Mouse (Mus musculus): ENCODE data around the gene Ilf2.

Gene Ilf2

DNA sequence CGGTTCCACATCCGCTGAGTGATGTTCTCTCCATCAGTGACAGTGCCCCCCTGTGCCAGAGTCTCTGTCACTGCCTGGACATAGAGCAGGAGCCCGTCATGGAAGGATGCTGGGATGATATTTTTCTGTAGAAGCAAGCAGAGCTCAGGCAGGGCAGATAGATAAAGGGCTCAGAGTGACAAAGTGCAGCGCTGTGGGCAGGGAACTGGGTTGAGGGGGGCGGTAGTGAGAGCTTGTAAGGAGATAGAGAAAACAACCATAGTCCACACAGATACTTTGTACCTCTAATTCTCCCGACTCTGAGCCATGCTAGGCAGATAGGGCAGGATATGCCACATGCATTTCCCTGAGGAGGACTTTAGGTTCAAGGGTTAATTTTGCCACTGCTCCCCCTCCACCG, 13.3 kb upstream of the Ilf2 start:
- in situ Hi-C loops (cut with MboI) = no loop called here

GRCm38 (mm10) chr3:90464552-90465080, 11.3 kb upstream of the Ilf2 start:
- in situ Hi-C loops (cut with MboI) = no loop called here

DNA sequence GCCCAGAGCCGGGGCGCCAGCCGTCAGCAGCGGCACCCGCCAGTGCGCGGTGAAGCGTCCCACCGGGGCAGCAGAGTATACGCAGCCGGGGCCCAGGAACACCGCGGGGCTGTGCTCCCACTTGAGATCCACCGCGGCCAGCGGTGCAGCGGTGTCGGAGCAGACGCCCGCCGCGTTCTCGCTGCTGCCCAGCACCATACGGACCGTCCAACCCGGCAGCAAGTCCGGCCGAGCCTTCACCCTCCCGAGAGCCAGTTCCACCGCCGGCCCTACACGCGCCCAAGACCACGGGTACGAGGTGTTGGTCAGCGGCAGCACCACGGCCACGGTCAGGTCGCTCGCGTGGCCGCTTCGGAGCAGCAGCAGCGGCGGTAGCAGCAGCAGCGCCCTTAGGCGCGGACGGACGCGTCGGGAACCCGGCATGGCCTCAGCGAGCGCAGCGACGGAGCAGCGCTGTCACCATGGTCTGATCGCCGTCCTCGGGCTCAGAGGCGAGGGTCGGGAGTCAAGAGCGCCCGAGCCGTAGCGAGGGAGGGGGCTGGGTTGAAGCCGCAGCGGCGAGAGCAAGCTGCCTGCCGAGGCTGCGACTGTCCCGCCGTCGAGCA, 10.7 kb upstream of the Ilf2 start:
- in situ Hi-C loops (cut with MboI) = no loop called here

DNA sequence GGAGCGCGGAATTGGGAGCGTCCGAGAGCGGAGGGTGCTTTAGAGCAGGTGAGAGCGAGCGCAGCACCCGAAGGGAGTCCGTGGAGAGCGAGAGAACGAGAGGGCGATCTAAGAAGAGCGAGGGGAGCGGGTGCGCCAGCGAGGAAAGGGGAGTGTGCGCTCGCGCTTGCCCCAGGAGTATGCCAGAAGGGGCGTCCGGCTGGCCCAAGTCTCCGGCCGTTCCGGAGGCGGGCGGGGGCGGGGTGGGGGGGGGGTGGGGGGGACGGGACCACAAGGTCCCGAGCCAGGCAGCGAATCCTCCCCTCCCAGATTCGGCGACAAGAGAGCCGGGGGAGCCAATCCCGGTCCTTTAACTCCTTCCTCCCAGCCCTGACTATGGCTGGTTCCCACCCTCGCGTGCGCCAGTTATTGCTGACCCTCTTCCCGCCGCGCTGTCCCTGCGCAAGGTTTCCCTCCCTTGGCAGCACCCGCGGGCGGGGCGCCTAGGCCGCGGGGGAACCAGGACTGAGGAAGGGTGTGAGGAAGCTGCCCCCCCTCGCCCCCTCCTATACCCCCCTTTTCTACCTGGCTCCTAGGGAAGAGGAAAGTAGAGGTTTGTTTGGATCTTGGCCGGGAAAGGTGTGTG, 10.1 kb upstream of the Ilf2 start, which contains the start of gene Npr1:
TSS of gene Npr1 (minus strand) at position 181 of the 625 bp plus-strand sequence.
- in situ Hi-C loops (cut with MboI) = no loop called here

DNA sequence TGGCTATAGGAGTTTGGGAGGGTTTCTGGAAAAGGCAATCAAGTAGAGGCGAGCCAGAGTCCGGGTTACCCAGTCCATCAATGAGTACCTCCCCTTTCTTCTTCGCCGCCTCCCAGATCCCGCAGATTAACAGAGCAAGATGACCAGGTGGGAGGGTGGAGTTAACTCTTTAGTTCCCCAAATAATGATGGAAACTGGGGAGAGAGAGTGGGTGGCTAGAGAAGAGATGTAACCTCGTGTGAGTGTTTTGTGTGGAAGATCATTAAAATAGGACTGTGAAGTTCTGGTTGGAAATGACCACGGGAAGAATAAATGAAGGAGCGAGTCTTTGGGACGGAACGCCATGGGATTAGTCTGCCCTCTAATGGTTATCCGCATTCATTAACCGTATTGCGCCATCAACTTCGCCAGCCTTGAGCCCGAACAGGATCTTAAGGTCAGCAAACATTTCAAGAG, 9.6 kb upstream of the Ilf2 start:
- in situ Hi-C loops (cut with MboI) = no loop called here

- in situ Hi-C loops (cut with MboI) = no loop called here
Measured at GRCm38 (mm10) chr3:90467618-90468300, 8.2 kb upstream of the Ilf2 start.

DNA sequence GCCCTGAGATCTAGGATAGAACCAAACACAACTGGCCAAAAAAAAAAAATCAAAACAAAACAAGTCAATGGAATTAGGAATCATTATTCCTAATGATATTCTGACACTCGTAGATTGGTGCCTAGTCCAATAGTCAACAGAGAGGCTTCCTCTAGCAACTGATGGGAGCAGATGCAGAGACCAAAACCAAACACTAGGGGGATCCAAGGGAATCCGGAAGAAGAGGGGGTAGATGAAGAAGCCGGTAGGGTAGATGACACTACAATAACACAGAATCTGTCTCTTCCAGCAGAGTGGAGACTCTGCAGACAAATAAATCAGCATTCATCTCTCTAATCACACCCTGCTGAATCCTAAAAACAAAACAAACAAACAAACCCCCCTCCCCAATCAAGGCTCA, 3.7 kb upstream of the Ilf2 start:
- in situ Hi-C loops (cut with MboI) = no loop called here

- in situ Hi-C loops (cut with MboI) = no loop called here
Measured at GRCm38 (mm10) chr3:90475151-90475830, 635 bp upstream of the Ilf2 start.

DNA sequence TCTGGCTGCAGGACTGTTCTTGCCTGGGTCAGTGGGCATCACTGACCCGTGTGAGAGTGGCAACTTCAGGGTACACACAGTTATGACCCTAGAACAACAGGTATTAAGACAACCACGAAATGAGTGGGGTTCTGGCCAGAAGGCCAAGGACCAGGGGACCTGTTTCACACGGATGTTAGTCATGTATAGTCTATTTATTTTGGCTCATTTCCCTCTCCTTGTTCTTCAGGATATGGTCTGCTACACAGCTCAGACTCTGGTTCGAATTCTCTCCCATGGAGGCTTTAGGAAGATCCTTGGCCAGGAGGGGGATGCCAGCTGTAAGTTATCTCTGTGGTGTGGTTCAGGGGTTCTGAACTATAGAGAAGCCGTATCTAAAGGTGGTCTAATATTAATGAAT, 11.1 kb downstream of the Ilf2 start:
- in situ Hi-C loops (cut with MboI) = no loop called here

- in situ Hi-C loops (cut with MboI) = no loop called here
Measured at GRCm38 (mm10) chr3:90488576-90488975, 12.7 kb downstream of the Ilf2 start.

DNA sequence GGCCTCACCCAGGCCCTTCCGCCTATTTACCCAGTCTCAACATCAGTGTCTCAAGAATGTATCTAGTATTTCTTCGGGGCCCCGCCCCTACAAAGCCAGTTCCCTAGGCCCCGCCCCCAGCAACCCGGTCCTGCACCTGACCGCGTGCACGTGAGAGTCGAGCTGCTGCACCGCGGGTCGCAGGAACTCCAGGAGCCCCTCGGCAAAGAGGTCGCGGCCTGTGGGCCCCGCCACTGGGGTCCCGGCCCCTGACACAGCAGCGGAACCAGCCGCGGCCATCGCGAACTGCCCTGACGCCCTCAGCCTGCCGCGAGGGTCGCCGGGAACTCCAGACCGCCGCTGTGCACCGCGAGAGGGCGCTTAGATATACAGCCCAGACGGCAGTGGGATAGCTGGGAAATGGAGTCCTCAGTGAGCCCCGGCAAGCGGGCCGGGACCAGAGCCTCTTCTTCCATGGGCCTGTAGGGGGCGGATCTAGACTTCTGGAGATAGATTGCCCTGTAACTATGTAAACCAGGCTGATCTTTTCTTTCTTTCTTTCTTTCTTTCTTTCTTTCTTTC, 14.8 kb downstream of the Ilf2 start, which contains the start of gene Snapin:
TSS of gene Snapin (minus strand) at position 338 of the 561 bp plus-strand sequence.
- in situ Hi-C loops (cut with MboI) = no loop called here

- in situ Hi-C loops (cut with MboI) = no loop called here
Measured at GRCm38 (mm10) chr3:90491350-90491749, 15.4 kb downstream of the Ilf2 start.

GRCm38 (mm10) chr3:90493831-90494540, 18.1 kb downstream of the Ilf2 start:
- in situ Hi-C loops (cut with MboI) = no loop called here

DNA sequence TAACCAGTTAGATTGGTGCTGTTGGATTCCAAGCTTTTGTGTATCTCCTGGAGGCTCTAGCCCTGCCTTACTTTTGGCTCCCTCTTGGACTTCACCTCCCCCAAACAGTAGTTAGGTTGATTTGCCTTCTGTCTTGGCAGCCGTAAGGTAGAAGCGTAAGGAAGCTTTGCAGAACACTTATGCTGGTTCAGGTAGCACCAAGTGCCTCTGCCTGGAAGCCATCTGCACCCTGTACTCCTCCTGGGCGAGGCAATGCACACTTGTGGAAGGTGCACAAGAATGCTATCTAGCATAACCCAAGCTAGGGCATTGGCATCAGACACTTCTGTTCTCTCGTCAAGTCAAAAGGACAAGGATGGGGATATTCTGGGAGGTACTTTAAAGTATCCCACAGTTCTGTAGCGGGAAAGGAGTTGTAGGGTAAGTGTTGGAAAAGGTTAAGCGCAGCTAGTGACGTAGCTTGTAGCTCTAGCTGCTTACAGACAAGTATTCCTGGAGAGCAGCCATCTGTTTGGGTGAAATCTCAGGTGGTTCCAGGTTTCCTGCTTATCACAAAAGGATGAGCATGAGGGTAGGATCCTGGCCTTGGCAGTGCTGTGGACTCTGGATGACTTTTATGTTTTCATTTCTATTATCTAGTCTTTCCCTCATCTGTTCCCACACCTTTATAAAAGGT, 20.1 kb downstream of the Ilf2 start:
- in situ Hi-C loops (cut with MboI) = no loop called here

DNA sequence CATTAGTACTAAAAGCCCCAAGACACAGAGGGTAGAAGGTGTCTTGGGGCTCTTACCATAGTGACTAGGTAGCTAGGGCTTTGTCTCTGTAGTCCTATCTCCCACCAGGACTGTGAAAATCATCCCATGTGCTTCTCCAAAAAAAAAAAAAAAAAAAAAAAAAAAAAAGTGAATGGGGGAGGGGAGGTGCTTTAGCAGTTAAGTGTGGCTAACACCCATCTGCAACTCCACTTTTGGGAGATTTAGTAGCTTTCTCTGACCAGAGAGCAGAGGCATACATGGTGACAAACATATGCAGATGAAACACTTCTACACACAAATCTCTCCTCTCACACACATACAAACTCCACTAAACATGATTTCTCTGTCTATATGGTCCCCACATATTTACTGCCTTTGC, 21.7 kb downstream of the Ilf2 start:
- in situ Hi-C loops (cut with MboI) = no loop called here

DNA sequence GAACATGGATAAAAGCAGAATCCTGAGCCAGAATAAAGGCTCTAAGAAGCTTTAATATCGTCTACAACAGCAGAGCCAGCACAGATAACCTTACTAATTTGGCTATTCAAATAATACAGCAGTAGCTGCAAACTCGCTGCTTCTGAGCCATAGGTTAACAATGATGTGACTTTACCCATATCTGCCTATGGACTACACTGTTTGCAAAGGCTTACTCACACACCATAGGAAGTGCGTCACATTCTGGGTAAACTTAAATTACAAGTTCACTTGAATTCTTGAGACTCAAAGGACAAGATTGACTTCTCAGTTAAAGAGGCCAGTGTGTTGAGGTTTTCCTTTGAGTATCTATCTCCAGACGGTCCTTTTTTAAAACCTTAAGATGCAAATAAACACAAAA, 27.5 kb downstream of the Ilf2 start:
- in situ Hi-C loops (cut with MboI) = no loop called here

DNA sequence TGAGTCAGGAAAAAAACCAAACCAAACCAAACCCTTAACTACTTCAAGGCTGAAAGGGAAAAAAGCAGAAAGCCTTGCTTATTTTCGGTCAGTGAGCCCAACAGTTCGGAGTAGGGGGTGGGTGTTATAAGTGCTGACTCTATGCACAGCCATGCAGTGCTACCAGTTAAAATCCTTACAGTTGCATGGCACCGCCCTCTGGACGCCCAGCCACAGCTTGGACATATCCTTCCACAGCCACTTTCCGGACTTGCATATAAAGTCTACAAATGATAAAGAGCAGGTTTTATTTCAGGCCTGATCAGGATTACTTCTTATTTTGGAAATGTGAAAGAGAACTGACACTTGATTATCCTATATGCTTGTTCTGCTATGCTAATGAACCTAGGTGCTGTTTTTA, 29.3 kb downstream of the Ilf2 start:
- in situ Hi-C loops (cut with MboI) = no loop called here

DNA sequence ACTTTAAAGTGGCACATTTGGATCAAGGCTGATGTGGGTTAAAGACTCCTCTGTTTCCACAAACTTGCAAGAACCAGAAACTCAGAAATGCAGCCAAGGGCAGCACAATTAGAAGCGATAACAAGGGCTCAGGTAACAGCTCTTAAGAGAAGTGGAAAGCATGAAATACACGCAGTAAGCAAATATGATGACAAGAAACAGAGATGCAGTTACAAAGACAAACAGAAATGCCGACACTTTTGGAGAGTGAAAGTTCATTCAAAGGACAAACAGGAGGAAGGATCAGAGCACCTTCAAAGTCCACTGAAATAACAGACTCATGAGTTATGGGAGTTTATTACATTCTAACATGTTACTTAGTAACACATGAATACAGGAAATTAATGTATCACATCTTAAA, 30.4 kb downstream of the Ilf2 start:
- in situ Hi-C loops (cut with MboI) = no loop called here

DNA sequence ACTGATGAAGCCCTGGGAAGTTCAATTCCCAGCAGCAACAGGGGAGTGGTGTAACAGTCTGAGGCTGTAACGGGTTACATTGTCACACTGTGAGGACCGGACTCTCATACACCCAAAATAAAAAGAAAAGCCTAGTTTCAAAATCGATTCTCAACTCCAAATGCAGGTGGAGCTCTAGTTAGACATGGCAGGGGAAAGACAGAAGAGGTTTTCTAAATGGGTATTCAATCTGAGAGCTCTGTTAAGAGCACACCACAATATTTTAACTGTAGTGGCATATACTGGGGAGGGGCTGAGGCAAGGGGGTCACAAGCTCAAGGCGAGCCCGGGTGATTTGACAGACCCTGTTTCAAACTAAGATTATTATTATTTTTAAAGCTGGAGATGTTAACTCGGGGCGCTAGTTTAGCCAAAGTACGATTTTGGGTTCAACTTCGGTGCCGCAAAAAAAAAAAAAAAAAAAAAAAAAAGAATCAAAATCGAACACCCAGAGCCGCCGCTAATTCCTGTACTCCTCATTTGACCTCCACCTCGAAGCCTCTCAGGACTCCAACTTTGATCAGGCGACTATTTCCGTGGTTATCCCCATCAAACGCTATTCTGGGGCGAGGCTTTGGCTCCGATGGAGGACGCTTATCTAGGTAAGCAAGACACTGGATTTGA, 32.5 kb downstream of the Ilf2 start:
- in situ Hi-C loops (cut with MboI) = no loop called here
